Mouse (Mus musculus) lung, postnatal 14 days (tissue): ENCODE results near the gene Plekha1.

Source experiments
- DNase-seq: peaks from one replicate; pipeline ENCODE4 v3.0.0; 2021

The Plekha1 gene

DNA sequence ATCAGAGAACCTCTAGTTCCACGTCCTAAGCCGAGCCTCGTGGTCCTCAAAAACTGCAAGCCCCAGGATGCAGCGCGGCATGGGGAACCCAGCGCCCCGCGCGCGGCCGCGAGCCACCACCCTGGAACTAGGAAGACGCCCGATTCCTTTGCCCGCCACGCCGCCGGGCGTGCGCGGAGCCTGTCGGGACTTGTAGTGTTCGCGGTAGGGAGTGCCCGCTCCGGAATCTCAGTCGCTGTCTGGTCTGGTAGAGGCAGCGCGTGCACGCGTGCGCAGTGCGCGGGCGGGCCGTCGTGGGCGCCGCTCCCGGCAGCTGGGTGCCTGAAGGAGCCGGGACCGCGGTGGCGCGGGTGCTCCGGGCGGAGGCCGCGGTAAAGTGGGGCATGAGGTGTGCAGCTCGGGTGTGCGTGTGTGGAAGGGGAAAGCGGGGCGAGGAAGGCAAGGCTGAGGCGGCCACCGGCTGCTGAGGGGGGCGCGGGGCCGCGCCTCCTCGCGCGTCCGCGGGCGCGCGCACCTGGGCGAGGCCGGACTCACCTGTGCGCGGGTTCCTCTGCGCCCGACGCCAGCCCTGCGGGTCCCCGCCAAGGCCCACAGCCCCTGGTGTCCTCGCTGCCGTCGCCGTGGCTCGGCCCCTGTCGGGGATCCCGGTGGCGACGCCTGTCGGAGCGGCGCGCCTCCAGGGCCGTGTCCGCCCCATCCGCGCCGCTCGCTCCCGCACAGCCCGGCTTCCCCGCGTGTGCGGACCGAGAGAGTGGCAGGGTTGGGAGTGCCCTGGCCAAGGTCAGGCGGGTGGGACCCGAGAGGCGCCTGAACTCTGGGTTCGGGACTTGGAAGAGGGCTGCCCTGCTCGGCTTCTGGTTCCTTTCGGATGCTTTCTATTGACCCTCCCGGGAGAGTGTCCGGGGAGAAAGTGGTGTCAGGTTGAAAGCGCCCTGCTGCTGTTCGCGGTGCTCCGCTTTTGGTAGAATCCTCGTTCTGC lies at the start of gene Plekha1:
Gene Plekha1 (plus strand): TSS at position 144 of the 979 bp plus-strand sequence.
- DNase-seq, result peak; percentile 96

DNA sequence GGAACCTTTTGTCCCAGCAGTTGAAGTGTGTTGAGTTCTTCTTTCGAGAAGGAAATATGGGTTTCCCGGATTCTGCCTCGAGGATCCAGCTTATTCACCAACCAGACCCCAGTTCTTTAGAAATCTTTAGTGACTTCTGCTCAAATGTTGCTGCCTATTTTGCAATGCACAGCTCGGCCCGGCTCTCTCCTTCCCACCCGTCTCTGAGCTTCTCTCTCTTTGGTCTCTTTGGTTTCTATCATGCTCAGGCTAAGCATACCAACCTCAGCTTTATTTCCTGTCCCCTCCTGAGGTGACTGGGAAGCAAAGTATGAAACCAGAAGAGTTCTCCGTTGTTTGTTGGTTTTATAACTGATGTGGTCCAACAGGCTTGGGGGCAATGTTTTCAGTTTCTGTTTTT lies 49.3 kb upstream of the Plekha1 start:
- DNase-seq, result no peak

DNA sequence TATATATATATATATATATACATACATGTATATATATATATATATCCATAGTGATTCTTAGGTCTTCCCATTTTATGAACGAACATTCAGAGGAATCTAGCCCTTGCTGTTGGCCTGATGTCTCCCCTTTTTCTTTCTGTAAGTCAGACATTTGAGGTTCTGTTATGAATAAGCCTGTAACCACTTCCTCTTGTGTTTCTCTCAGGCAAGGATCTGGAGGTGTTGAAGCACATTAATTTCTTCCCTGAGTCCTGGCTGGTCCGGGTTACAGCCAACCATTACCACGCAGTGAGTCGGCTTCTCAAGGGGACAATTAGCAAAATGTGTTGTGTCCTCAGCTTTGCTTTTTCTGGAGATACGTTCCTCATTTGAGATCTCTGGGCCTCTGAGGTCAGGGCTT lies 46.7 kb upstream of the Plekha1 start:
- no peak for DNase-seq

DNA sequence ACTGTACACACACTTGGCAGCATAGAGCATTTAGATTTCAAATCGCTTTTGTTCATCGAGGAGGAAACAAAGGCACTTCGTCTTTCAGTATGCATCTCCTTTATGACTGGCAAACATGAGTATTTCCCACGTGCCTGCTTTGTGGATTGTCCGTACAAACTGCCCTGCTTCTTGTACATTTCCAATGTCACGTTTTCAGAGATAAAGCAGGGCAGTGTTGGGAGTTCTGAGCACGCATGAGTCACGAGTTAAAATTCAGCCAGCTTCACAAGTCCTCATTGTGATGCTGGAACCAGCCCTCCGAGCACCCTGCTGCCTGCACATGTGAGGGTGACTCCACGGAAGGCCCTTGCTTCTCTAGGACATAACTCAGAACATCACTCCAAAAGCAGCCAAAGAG lies 45.9 kb upstream of the Plekha1 start:
- DNase-seq, result no peak

DNA sequence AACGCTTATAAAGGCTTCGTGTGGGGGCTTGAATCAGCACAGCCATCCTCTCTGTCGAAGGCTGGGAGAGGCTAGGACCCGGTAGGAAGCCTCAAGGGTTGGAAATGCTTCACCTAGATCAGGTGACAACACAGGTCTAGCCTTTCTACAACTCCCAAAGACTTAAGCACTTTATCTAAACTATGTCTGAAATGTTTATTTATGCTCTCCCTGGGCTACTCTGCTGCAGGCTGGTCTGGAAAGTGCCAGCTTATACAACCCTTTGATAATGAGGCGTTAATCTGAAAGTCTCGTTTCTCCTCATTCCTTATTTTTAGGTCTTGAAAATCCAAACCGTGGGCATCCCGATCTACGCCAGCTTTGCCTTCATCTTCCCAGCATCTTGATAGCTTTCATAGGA lies 41.6 kb upstream of the Plekha1 start:
- no peak for DNase-seq

DNA sequence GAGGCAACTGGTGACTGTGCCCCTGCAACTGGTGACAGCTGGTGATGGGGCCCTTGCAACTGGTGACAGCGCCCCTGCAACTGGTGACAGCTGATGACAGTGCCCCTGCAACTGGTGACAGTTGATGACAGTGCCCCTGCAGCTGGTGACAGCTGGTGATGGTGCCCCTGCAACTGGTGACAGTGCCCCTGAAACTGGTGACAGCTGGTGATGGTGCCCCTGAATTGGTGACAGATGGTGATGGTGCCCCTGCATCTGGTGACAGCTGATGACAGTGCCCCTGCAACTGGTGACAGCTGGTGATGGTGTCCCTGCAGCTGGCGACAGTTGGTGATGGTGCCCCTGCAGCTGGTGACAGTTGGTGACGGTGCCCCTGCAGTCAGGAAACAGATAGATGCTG lies 39.2 kb upstream of the Plekha1 start:
- no peak for DNase-seq

DNA sequence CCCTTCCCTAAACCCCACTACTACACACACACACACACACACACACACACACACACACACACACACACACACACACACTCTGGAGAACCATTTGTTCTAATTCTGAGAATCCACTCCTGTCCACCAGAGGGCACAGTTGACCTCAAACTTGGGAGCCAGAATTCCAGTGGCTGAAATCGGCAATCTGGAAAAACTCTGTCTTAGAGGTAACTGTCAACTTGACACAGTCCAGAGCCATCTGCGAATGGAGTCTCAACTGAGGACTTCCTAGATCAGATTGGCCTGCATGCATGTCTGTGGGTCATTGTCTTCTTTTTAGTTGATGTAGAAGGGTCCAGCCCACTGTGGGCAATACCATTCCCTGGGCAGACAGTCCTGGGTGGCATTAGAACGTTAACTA lies 38.1 kb upstream of the Plekha1 start:
- peak; percentile 77 for DNase-seq

DNA sequence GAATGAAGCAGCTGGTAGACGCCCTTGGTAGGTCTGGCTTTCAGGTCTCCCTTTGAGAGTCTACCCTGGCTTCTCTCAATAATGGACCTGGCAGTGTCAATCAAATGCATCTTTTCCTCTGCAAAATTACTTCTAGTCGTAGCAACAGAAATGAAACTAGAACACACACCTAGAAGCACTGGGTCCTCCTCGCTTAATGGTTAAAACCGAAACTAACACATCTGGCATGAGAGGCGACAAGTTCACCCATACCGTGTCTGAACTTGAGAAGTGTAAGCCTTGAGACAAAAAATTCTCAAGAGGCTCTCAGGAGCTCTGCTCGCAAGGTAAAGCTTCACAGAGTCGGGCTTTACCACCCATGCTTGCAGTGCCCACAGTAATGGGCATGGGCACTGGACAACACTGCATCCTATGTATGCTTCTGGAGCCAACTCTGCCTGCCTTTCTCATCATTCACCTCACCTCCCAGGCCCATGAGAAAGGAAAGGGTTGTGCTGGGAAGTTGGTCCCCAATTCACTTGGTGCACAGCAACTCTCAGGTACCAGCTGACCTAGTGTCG lies 37.6 kb upstream of the Plekha1 start:
- no peak for DNase-seq

DNA sequence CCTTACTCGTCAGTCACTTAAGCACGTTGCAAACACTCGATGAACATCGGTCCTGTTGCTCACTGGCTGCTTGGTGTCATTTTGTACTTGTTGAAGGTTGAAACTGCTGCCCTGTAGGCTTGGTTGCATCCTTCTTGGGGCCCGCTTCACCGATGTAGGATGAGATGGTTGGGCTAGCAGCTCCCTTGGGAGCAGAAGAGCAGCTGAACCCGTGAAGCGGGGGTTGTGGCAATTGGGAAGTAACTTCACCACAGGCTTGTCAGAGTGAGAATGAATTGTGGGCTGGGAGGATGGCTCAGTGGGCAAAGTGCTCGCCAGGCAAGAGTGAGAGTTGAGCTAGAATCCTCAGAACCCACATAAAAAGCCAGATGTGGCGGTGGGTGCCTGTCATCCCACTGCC lies 37.1 kb upstream of the Plekha1 start:
- DNase-seq, result no peak

DNA sequence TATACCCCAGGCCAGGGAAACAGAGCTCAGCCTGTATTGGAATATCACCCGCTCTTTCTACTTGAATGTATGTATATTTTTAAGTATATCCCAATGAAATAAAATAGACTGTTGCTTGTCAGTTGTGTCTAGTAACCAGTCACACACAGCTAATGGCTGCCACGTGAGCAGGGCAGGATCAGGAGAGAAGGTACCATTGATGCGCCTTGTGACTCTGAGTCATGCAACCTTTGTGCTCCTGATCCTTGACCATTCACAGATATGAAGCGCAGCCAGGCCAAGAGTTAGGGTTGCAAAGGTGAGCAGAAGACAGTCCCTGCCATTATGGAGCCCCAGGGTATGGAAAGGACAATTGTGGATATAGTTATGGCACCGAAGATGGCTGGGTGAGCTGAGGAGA lies 34.0 kb upstream of the Plekha1 start:
- DNase-seq, result no peak

DNA sequence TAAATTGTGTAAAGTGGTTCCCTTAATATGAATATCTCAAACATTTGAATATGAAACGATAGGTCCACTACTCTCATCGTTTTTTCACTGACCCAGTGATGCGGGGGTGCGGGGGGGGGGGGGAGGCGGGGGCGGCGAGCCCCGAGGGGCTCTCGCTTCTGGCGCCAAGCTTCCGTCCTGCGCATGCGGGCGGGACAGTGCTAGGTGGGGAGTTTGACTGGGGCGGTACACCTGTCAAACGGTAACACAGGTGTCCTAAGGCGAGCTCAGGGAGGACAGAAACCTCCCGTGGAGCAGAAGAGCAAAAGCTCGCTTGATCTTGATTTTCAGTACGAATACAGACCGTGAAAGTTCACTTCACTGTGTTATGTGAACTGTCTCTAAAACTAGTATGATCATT lies 31.3 kb upstream of the Plekha1 start:
- DNase-seq, result peak; percentile 43

DNA sequence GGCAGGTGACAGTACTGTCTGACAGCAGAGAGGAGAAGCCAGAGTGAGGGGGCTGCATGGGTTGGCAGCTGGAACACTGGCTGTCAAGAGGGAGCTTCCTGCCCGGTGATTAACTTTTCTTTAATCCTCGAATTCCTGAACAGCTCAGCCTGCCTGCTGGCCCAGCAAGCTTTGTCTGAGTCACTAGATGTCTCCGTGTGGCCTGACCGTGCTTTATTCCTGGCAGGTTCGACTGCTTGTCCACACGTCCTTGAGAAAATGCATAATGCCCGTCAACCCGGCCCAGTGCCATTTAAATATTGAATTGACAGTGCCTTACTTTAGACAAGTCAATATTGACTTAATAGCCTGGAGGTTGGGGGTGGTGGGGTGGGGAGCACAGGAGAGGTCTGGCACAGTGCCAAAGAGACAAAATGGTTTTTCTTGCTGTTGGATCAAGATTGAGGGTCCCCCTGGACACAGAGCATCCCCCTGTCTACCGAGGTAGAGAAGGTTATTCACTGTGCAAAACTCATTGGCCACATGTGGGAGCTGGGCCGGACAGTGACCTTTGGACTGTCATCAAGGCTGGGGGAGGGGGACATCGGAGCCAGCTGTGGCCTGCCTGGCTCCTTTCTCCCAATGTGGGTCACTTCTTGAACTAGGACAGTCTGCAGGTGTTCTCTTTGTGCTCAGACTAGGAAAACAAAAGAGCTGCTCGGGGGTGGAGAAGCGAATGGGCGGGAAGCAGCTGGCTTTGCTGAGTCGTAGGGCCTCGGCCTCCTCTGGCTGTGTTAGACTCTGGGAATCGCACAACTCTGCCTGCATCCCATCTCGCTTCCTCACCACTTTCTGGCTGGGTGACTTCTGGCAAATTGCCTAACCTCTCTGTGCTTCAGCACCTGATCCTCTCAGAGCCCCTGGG lies 30.3 kb upstream of the Plekha1 start:
- no peak for DNase-seq

DNA sequence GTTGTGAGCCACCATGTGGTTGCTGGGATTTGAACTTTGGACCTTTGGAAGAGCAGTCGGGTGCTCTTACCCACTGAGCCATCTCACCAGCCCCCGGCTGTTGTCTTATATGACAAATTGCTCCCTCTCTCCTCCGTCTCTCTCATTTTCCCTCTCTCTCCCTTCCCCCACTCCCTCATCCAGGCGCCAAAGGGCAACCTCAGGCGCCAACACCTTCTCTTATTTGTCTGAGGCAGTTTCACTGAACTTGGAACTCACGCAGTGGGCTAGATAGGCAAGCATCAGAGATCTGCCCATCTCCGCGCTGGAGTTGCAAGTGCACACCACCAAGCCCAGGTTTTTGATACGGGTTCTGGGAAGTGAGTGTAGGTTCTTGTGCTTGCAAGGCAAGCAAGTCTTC lies 29.5 kb upstream of the Plekha1 start:
- no peak for DNase-seq

DNA sequence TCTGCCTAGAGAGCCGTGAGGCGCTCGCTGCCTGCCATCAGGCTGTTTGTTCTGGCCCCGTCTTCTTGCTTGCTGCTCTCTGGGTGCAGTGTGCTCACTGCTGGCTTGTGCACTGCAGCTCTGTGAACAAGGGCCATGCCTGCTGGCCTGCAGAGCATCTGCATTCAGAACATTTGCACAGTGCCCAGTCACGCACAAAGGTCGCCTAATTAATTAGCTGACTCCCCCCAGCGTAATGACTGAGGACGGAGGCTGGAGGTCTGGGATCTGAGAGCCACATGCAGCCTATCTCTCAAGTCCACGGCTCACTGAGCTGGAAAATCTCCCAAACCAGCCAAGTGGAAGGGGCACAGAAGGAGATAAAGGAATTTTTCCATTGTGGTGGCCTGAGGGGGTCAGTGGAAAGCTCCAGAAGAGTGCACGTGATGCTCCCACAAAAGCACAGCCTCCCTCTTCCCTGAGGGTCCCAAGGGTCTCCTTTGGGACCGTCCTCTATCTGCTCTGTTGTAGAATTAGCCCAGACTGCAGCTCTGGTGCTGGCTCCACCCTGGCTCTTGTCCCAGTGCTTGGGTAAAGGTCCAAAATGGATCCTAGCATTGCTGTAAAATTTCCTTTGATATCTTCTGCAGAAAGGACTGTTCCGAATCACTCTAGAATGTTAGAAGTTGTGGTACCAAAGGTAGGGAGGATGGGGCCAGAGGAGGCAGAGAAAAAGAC lies 27.5 kb upstream of the Plekha1 start:
- DNase-seq, result no peak

DNA sequence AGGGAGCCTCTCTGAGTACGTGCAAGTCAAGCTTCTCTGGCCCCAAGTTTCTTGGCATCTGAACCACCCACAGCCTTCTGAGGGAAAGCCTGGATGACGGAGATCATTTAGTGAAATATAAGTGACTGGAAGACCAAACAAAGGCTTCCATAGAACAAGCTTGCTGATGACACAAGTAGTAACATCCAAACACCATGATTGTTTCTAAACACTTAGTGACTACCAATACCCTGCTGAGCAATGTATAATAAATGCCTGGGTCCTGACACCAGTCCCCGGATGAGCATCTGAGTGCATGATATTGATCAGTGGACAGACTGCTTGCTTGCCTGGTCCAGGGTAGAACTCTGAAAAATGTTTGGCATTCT lies 26.9 kb upstream of the Plekha1 start:
- no peak for DNase-seq

DNA sequence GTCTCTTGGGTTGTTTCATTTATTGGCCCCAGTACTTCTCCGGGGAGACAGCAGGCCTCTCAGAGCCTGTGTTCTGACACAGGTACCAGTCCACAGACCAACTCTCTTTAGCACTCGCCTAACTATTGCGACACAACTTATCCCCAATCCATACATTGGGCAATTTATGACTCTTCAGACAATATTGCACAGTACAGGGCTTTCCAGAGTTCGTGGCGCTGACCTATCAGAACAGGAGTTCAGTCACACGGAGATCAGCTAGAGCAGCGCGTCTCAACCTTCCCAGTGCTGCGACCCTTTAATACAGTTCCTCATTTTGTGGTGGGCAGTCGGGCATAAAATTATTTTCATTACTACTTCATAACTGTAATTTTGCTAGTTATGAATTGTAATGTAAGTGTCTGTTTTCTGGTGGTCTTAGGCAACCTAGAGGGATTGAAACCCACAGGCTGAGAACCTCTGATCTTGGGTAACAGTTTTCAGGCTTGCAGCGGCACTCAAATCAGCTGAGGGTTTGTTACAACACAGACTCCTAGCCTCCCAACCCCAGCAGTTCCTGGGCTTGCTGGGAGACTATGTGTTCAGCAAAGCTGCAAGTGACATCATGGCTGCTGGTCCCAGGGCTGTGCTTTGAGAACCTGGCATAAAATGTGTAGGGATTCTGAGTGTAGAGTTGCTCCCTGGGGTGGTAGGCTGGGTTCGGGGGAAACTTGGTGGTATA lies 26.0 kb upstream of the Plekha1 start:
- DNase-seq, result no peak

DNA sequence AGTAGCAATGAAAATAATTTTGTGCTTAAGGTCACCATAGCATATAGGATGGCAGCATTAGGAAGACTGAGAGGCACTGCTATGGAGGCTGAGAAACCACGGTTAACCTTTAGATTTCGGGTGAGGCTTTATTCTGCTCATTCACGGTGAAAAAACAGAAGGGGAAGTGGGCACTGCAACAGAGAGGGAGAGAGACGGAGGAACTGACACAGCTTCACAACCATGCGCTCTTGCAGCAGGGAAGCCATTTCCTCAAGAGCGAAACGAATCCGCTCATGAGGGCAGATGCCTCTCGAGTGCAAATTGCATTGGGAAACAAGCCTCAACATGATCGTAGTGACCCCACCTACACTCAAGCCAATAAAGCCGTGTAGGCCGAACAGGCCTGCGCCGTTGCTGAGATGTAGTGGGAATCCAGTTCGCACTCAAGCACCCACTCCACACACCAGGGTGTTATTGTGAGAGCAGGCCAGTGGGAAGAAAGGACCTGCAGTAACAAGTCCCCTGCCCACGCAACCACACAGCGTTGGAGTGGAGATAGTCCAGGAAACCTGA lies 18.3 kb upstream of the Plekha1 start:
- DNase-seq, result no peak

DNA sequence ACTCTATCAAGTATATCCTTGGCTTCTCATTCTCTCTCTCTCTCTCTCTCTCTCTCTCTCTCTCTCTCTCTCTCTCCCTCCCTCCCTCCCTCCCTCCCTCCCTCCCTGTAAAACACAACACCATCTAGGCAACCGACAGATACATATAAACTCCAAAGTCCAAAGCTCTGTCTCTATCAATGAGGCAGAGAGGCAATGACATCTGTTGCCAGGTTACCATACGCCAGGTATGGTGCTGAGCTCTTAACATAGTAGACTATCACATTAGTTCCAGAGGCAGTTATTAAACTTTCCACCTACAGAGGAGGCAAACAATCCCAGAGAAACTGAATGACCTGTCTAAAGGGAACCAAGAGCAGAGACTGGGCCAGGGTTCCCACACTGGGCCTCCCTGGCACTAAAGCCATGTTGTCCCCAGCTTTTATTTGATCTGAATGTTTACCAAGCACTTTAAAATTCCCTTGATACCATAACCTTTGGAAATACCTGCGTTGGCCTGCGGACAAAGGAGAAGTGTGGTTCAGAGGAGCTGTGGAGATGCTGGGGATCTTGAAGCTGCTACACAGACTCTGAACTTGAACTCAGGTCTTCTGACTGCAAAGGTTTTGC lies 10.8 kb upstream of the Plekha1 start:
- DNase-seq, result peak; percentile 46

DNA sequence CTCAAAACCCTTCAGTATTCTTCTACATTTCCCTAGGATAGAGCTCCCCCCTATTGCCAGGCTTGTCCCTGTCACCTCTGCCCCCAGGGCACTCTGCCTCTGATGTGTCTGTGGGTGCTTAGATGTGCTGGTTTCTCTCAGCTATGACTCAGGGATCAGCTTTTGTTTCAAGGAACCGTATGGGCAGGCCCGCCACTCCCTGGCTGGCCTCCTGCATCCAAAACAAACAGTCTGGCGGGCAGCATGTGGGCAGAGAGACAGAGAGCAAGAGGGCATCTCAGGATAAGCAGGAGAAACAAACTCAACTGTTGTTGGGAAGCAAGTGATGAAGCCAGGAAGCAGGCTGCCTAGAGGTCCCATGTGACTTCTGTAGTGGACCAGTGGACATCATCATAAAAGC lies 9.9 kb upstream of the Plekha1 start:
- peak; percentile 23 for DNase-seq

DNA sequence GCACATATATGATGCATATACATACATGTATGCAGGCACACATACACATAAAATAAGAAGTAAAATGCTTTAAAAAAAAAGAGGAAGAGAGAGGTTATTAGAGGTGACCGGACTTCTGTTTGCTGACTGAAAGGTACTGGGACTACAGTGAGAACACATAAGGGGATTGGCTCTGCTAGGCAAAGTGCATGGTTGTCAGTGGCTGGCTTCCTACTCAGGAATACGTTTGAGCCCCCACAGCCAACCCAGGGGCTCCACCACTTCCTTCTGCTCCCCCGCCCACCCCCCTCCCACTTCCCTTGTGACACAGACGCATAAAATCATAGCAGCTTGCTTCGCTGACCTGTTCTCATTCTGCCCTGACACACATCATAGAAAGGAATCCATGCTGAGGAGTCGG lies 7.6 kb upstream of the Plekha1 start:
- no peak for DNase-seq

DNA sequence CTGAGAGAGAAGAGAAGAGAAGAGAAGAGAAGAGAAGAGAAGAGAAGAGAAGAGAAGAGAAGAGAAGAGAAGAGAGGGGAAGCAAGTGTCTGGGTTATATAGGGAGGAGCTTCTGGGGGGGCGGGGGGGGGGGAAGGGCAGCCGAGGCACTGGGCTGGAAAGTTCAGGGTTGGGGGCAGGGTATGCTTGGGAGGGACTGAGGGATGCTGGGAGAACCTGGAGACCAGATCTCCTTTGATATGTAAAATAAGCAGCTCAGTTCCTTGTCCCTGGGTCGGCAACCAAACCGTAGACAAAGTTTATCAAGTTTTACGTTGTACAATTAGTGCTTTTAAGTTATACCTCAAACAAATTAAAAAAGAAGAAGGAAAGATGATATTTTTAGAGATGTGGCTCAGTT lies 5.6 kb upstream of the Plekha1 start:
- no peak for DNase-seq
